Mouse (Mus musculus) thymus, postnatal 0 days (tissue): ENCODE measurements around the gene Laptm5. TPM values are rescaled to one million over a fixed set of nuclear protein-coding genes. Genes with fewer than 3 reads are reported as not detected.
A peak's percentile ranks its signal among the peaks of the same experiment; 100 is the strongest.

Experiments used
- DNase-seq: peaks from one replicate; pipeline ENCODE4 v3.0.0-alpha.2; 2015; ENCODE audit warnings: low spot score
- polyA plus RNA-seq: library from polyadenylated mRNA; unstranded; fragments of >200 nt; fragmentation: Nextera tagmentation; extraction: Ambion mirVana; gene quantifications from 2 replicates; pipeline ENCODE4 v1.2.1, GENCODE M21; 2015

Gene Laptm5
- polyA plus RNA-seq, 1 experiment from 2014 or later: 668 TPM

DNA sequence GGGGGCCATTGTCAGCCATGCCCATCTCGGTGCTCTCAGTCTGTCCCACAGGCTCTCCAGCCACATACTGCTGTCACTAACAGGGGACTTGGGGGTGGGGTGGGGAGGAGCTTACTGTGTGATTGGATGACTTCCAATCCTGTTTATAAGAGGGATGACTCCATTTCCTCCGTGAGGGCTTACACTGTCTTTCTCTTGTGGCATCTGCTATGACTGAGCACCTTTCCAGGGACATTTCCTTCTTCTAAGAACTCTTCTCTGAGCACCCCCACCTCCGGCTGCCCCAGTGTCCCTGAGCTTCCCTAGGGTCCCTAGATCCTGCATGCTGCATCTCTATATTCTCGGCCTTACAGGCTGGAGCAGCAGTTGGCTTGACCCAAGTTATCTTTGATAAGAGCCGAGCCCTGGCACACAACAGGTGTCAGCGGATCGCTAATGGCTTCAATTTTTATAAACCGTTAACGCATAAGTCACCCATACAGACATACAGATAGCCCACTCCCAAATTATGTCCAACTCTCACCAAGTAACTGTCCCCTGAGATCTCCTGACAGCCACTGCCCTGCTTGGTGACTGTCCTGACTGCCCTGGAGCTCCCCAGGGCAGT is 6.9 kb downstream of the Laptm5 start:
- DNase-seq: no peak

DNA sequence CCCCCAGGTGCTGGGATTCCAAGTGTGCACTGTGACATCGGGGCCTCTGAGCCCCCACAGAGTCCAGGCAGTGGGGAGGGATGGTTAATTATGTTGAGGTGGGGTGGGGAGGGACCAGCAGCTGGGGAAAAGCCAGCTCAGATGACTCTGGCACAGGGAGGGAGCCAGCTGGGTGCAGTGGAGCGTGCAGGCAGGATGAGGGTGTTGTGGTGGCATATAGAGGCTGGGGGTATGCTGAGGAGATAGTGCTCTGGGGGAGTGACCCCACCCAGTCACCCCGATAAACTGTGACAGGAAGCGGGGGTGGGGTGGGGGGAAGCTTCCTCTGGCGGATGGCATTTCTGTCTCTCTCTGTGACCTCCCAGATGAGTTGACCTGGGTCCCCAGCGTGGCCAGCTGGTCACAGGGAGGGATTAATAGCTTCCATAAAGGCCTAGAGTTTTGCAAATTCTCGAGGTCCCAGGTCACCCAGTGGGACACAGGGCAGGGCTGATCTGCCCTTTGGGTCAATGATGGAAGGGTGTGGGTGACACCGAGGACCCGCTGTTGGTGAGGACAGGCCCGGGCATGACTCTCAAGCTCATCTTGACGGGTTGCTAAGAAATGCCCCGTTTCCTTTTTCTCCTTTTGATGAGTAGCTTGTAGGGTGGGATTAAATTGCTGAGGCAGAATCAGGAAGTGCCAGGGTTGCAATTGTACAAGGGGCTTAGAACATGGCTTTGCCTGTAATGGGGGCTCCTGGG is 8.2 kb downstream of the Laptm5 start:
- peak; percentile 79 for DNase-seq

DNA sequence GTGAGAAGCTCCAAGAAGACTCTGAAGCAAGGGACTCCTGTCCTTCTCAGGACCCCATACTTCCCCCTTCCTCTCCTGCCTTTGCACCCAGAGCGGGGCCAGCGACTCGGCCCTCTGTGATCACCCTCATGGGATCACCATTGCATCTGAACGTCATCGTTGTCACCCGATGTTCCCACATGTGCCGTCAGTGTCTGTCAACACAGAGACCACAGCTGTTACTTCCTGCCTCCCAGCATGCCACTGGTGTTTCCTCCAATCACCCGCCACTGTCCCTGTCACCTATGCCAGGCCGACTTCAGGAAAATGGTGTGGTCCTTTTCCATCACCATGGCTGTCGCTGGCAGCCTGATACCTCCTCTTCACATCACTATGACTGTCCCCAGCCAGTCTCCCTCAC is 9.1 kb downstream of the Laptm5 start:
- DNase-seq: peak; percentile 45

DNA sequence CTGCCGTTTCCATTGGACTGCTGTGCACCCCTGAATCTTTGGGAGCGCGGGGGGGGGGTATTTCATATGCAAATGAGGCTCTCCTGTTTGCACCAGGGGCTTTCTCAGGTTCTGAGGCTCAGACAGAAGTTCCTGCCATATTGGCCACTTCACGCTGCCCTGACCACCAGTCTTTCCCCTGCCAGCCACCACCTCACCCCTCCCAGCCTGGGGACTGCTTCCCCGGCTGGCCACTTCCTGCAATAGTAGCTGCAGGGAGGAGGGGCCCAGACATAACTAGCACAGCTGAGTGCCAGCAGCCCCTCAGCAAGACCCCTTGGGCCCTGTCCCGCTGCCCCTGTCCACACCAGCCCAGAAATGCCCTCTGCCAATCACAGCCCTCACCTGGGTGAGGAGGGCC is 13.3 kb downstream of the Laptm5 start:
- no peak for DNase-seq

DNA sequence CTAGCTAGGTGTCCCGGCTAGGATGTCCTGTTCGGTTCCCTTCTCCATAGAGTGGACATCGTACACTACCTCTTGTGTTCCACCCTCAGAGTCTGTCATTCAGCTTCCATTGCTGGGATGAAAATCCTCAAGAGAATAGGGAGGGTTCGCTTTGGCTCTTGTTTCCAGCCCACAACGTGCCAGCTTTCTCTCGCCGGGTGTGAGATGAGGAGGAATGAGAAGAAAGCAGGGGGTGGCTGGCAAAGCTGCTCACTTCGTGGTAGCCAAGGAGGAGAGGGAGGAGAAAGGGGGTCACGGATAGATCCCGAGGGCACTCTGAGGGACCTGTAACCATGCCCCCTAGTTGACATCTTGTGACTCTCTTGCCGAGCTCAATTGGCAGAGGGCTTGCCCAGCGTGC is 14.9 kb downstream of the Laptm5 start:
- no peak for DNase-seq

DNA sequence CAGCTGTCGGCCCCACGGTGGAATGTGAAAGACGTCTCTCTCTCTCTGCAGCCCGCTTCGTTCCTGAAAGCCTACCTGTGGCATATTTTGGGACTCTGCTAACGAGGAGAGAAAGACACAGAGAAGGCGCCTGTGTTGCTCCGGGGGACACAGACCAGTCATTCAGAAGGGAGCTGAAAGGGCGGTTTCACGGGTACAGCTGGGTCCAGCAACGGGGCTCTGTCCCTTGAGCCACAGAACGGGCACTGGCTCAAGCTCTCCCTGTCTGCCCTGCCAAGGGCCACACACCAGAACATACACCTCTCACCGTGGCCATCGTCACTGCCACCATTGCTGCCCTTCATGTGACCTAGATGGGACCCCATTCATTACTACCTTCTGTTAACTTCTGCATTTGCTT is 29.7 kb downstream of the Laptm5 start:
- DNase-seq: no peak

DNA sequence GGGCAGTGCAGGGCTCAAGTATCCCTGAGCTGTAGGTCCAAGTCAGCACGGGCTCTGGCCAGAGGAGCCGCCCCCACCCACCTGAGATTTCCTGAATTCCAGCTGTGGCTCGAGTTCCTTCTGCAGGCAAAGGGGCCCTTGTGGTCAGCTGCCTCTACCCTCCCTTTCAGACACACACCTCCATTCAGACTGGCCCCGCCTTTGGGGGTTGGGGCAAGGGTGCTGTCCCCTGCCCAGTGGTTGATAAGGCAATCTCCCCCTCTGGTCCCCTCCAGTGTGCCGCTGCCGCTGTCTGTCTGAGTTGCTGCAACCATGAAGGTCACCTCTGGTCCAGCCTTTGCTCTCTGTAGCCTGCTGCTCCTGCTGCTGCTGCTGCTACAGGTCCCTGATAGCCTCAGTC is 31.2 kb downstream of the Laptm5 start, which contains the start of gene Matn1:
TSS of gene Matn1 (plus strand) at position 274 of the 400 bp plus-strand sequence.
- DNase-seq: no peak

DNA sequence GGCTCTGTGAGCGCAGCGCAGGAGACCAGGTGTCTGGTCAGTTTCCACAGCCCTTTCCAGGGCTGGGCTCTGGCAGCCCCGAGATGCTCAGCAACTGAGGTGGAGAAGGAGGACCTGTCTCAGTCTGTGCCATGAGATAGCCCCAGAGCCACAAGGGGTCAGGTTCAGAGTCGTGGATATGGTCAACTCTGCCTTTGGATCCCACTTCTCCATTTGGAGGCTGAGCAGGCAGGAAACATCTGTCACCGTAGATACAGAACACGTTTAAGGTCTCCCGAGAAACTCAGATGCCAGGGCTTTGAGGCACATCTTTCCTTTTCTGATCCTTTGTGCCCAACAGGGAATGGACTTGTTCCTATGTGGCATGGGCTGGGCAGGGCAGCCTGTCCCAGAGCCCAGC is 31.9 kb downstream of the Laptm5 start:
- no peak for DNase-seq

DNA sequence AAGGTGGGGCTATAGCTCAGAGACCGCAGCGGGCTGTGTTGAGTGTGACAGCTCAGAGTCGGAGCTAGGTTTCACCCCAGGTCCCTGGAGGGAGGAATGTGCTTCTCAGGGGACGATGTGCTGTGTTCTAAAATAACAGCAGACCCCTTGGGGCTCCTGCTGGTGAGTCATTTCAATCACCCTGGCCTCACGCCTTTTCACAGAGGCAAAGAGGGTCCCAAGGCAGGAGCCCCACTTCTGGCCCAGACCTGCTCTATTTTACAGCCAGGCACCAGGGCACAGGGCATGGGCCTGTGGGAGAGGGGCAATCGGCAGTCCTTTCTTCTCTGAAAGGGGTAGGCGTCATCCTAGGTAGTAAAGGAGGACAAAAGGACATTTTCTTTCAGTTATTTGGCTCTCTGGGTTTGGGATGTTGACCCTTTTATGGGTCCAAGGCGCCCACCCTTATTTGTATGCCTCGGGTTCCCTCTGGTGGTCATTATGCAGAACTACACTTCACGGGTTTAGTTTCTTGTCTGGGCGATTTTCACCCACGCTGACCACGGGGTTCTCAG is 34.2 kb downstream of the Laptm5 start:
- DNase-seq: peak; percentile 61

DNA sequence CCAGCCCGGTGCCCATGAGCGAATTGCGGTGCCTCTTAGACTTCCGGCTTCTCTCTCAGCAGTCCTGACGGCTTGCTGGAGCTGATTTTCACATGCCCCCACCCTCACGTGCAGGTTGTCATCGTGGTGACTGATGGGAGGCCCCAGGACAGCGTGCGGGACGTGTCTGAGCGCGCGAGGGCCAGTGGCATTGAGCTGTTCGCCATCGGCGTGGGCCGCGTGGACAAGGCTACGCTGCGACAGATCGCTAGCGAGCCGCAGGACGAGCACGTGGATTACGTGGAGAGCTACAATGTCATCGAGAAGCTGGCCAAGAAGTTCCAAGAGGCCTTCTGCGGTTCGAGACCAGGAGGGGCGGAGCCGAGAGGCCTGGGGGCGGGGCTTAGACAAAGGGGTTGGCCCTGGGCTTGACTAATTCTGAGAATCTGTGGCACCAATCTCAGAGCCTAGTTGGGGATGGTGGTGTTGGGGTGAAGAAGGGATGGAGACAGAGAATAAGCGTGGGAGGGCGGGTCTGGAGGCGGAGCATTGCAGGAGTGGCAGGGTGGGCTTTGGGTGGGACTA is 37.0 kb downstream of the Laptm5 start:
- DNase-seq: no peak

DNA sequence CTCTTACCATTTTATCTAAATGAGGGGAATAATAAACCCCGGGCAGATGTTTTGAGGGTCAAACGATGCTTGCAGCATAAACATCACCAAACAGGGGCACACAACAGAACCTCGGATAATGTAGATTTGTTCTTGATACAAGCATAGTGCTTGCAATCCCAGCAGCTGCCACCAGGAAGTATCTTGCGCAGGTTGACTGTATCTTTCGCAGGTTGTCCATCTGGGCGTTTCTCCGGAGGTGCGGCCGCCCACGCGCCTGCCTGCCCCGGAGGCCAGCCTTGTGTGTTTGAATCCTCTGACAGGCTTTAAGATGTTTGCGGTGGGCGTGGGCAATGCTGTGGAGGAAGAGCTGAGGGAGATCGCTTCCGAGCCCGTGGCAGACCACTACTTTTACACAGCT is 39.6 kb downstream of the Laptm5 start:
- peak; percentile 60 for DNase-seq

DNA sequence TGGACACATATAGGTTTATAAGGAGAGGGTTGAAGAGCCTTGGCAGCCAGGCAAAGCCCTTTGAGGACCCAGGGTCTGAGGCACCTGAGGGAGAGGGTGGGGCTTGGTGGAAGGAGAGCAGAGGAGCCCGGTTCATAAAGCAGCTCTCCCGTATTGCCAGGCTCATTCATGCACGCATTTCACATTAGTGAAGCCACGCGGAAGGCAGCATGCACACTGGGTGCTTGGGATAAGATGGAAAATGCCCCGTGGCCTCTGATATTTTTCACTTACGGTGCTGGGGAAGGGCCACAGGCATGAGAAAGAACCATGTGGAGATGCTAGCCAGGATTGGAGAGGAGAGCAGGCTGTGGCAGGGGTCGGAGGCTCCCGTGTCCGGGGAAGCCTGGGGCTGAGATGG is 44.2 kb downstream of the Laptm5 start:
- no peak for DNase-seq

DNA sequence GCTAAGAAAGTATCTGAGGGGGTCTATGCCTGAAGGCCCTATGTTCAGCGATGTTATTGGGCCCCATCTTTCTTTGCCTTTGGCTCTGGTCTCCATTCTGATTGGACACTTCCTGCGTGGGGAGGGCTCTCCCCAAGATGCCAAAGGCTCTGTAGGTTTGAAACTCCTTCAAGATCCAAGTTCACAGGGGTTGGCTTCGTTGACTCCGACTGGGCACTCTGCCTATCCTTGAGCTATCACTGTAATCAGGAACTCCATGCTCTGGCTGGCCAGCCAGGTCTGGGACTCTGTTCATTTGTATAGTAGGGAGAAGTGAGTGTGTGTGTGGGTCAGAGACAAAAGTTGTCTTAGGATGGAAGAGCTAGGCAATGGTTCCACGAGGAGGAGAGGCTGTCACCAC is 45.9 kb downstream of the Laptm5 start:
- no peak for DNase-seq

DNA sequence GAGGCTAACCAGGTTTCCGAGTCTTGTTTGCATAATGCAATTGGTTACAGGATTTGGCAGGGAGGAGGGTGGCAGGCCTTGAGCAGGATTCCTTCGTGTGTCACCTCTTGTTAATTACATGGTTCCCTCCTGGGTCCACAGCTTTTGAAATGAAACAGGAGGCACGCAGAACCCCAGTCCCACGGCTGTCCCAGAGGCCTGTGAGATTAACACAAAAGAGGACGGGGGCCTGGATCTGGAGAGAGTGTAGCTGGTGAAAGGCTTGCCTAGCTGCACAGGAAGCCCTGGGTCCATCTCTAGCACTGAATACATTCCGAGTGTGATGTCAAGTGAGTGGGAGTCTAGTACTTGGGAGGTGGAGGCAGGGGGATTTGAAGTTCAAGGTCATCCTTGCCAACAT is 46.8 kb downstream of the Laptm5 start:
- no peak for DNase-seq

DNA sequence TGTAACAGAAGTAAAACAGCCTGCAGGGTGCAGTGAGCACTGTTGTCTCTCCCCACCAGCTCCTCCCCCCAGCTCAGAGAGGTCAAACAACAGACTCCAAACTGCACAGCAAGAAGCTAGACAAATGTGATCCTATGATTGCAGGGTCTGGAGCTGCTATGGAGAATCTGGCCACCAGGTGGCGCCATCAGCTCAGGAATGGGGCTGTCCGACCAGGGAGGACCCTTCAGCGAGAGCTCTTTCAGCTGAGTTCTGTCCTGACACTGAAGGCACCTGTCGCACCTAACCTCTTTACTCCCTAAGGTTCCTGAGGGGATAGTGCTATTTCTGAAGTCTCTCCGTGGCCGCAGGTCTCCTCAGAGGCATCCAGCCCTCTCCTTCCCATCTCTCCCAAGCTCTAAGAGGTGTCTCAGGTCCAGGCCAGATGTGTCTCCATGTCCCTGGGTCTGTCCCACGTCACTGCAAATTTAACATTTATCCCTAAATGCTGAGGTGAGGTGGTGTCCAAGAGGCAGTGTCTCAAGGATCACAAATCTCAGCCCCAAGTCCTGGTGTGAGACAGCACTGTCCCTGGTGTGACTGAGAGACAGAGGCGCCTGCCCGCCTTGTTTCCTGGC is 47.3 kb downstream of the Laptm5 start:
- DNase-seq: peak; percentile 75

DNA sequence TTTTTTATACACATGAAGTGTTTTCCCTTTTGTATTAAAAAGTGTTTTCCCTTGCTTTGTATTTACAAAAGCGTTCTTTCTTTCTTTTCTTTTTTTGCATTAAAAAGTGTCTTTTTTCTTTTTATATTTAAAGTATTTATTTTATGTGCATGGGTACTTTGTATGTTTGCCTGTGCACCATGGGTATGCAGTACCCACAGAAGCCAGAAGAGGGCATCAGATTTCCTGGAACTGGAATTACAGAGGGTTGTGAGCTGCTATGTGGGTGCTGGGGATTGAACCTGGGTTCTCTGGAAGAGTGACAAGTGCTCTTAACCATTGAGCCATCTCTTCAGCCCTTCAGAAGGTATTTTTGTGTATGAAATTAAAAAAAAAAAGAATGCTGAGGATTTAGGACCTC is 58.4 kb downstream of the Laptm5 start:
- no peak for DNase-seq

DNA sequence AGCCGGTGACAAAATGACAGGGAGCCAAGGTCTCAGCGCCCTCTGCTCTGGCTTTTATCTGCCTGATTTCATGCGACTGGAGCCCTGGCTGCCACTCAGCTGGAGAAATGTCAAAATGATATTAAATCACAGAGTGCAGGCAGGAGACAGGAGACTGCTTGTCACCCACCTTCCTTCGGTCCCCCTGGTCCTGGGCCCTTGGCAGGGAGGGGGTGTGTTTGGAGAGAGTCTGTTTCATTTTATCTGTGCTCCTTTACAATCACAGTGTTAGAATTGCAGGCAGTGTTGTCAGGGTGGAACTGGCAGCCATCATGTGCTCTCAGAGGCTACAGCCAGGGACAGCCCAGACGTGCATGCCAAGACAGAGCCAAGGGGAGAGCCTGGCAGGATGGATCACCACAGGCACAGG is 59.5 kb downstream of the Laptm5 start:
- no peak for DNase-seq

DNA sequence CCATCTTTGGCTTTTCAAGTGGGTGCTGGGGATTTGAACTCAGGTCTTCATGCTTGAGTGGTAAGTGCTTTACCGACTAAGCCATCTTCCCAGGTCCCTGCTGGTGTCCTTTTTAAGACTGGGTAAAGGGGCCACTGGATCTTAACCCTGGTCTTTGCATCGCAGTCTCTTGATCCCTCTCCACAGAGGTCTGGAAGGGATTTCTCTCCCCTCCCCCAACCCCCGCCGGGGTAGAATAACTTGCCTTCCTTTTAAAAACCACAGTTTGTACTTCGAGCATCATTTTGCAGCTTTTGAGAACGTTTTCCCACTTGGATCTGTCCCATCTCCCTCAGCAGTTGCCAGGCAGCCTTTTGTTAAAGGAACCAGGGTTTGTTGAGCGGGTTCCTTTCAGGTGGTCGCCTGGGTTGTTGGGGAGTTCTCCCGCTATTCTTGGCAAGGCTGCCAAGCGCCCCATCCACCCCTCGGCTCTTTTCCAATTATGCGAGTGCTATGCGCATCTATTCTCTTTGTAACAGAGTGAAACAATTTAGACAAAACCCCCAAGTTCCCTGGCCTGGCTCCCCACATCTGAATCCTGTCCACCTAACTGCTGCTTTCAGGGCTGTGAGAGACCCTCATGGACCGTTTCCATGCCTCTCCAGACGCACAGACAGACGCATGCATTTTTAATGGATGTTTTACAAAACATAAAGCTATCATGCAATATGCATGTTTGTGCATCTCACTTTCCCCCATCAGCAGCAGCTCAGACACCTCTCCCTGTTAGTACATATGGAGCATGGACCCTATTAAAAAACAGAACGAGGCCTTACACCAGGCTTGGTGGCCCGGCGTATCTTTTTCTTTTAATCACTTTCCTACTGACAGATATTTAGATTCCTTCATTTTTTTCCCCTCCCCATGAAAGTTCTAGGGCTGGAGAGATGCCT is 60.7 kb downstream of the Laptm5 start:
- no peak for DNase-seq

DNA sequence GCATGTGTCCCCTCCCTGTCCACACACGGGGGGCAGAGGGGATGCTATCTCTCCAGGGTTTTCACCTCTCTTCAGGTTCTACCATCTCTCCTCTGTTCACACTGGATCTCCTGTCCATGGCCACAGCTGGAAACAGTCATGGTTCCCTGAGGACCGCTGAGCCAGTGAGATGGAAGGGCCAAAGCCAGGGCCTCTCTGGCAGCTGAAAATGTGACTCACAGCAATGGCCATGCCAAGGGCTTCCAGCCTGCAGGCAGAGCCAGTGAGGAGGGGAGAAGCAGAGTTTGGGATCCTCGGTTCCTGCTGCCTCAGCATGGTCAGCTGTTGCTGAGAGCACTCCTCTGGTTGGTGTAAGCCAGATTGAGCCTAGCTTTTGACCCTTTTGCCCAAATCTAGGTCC is 66.1 kb downstream of the Laptm5 start:
- DNase-seq: no peak

DNA sequence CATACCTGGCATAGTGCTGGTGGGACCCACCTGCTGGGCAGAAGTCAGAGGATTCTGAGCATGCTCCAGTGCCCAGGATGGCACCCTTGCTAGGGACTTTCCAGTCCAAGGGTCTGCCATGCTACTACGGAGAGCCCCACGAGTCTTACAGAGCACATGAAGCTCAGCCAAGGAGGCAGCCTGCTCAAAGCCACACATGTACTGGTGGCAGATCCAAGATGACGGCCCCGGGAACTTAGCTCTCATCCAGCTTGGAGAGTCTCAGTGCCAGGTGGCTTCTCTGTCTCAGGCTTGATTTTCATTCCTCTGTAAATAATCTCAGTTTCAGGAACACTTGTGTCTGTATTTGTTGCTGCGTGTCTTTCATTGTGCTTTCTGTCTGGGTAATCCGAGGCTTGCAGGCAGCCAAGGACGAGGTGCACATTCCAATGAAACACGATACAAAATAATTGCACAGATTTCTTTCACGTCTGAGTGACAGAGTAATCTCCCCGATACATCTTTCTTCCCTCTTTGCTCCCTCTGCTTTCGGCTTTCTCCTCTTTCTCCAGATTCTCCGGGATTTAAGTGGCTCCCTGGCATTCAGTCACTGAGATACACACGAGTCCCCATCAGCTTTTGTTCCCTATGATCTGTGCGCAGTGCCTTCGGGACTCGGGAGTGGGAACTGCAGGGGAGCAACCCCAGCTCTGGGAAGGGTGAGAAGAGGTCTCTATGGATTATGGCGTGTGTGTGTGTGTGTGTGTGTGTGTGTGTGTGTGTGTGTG is 71.7 kb downstream of the Laptm5 start:
- no peak for DNase-seq
